Mouse (Mus musculus) olfactory bulb, adult 2 months (tissue): ENCODE measurements around the gene Lypd6b. TPM values are rescaled to one million over a fixed set of nuclear protein-coding genes. Genes with fewer than 3 reads are reported as not detected.

Source experiments
- H3K27ac ChIP-seq: fragments of 200-500 bp; 2 replicates; pipeline ENCODE4 v1.5.1; 2012; ENCODE audit warnings: low read depth, low read length; ENCODE audit not compliant: insufficient read depth
- H3K4me1 ChIP-seq: fragments of 200-500 bp; 2 replicates; pipeline ENCODE4 v1.6.1; 2012; ENCODE audit warnings: low read length; ENCODE audit not compliant: control insufficient read depth, insufficient read depth
- H3K4me3 ChIP-seq: fragments of 200-500 bp; 2 replicates; pipeline ENCODE4 v1.5.1; 2012; ENCODE audit warnings: mild to moderate bottlenecking, low read depth, low read length, moderate library complexity; ENCODE audit not compliant: insufficient read depth
- CTCF ChIP-seq: fragments of 200-500 bp; IDR thresholded peaks from 2 replicates; pipeline ENCODE4 v1.5.1; 2012; ENCODE audit warnings: low read depth, mild to moderate bottlenecking, low read length, moderate library complexity; ENCODE audit not compliant: insufficient read depth
- POLR2A ChIP-seq: fragments of 200-500 bp; IDR thresholded peaks from 2 replicates; pipeline ENCODE4 v1.6.1; 2012; ENCODE audit warnings: mild to moderate bottlenecking, low read depth, low read length, moderate library complexity; ENCODE audit not compliant: insufficient read depth
- WGBS: fragments of 180-500 bp; shearing (Covaris S2); methylation state at CpG from one replicate; pipeline ENCODE4 v1.1.7; 2018; 5-methylcytosine and 5-hydroxymethylcytosine counted together
- polyA plus RNA-seq: library from polyadenylated mRNA; stranded (reverse); fragments of >200 nt; gene quantifications from 2 replicates; pipeline ENCODE4 v1.2.4, GENCODE M21; 2012; ENCODE audit warnings: low replicate concordance; ENCODE audit not compliant: missing spikeins, insufficient read depth, insufficient read length

Lypd6b gene
- polyA plus RNA-seq, 1 experiment, result not detected

- H3K27ac ChIP-seq, result no peak overlapping the region
- H3K4me1 ChIP-seq, result no peaks in the 10 kb centered on the region
- no peak overlapping the region for H3K4me3 ChIP-seq
- 90% methylated on average over 9 of the region's 9 CpGs for WGBS
- TF ChIP-seq CTCF, result no peak
- TF ChIP-seq POLR2A, result no peak
These were observed 80.8 kb downstream of the Lypd6b start for GRCm38 (mm10) chr2:49868116-49868858.

GRCm38 (mm10) chr2:49869044-49869443 lies 81.6 kb downstream of the Lypd6b start:
- no peak for TF ChIP-seq POLR2A
- TF ChIP-seq CTCF, result no peak
- H3K4me3 ChIP-seq, result no peak overlapping the region
- H3K27ac ChIP-seq, result no peak overlapping the region
- WGBS, result 34% methylated on average over 7 of the region's 7 CpGs
- no peaks in the 10 kb centered on the region for H3K4me1 ChIP-seq

GRCm38 (mm10) chr2:49869782-49870514 lies 82.5 kb downstream of the Lypd6b start:
- Histone ChIP-seq H3K4me3 (no peak overlapping the region), H3K27ac (no peak overlapping the region), H3K4me1 (no peaks in the 10 kb centered on the region)
- TF ChIP-seq POLR2A (no peak), CTCF (no peak)
- 75% methylated on average over 10 of the region's 10 CpGs for WGBS

- H3K4me3 ChIP-seq, result no peak overlapping the region
- 89% methylated on average over 1 of the region's 1 CpGs for WGBS
- H3K27ac ChIP-seq, result no peak overlapping the region
These were observed 83.5 kb downstream of the Lypd6b start for GRCm38 (mm10) chr2:49871012-49871411.

GRCm38 (mm10) chr2:49880507-49880906 lies 93.0 kb downstream of the Lypd6b start:
- no peak overlapping the region for H3K27ac ChIP-seq
- WGBS, result 54% methylated on average over 9 of the region's 9 CpGs
- no peaks in the 10 kb centered on the region for H3K4me1 ChIP-seq
- TF ChIP-seq CTCF (no peak), POLR2A (no peak)
- H3K4me3 ChIP-seq, result no peak overlapping the region

More at GRCm38 (mm10) chr2:49871012-49871411, 83.5 kb downstream of the Lypd6b start:
- no peaks in the 10 kb centered on the region for H3K4me1 ChIP-seq
- TF ChIP-seq CTCF, result no peak

GRCm38 (mm10) chr2:49881002-49881401 lies 93.5 kb downstream of the Lypd6b start:
- 97% methylated on average over 1 of the region's 1 CpGs for WGBS
- H3K4me1 ChIP-seq, result no peaks in the 10 kb centered on the region
- H3K4me3 ChIP-seq, result no peak overlapping the region
- TF ChIP-seq POLR2A (no peak), CTCF (no peak)
- H3K27ac ChIP-seq, result no peak overlapping the region

- 98% methylated on average over 1 of the region's 1 CpGs for WGBS
These were observed 95.0 kb downstream of the Lypd6b start for GRCm38 (mm10) chr2:49882461-49882860.

GRCm38 (mm10) chr2:49883990-49884389 lies 96.5 kb downstream of the Lypd6b start:
- Histone ChIP-seq H3K4me1 (no peaks in the 10 kb centered on the region), H3K27ac (no peak overlapping the region), H3K4me3 (no peak overlapping the region)
- WGBS, result 63% methylated on average over 3 of the region's 3 CpGs
- no peak for TF ChIP-seq POLR2A
- no peak for TF ChIP-seq CTCF

More at GRCm38 (mm10) chr2:49882461-49882860, 95.0 kb downstream of the Lypd6b start:
- Histone ChIP-seq H3K4me3 (no peak overlapping the region), H3K27ac (no peak overlapping the region), H3K4me1 (no peaks in the 10 kb centered on the region)
- no peak for TF ChIP-seq POLR2A
- TF ChIP-seq CTCF, result no peak

GRCm38 (mm10) chr2:49886209-49886608 lies 98.7 kb downstream of the Lypd6b start:
- 81% methylated on average over 4 of the region's 4 CpGs for WGBS
- no peak overlapping the region for H3K27ac ChIP-seq
- no peak overlapping the region for H3K4me3 ChIP-seq
- TF ChIP-seq CTCF, result no peak
- no peak for TF ChIP-seq POLR2A
- no peaks in the 10 kb centered on the region for H3K4me1 ChIP-seq
